ENCODE assay signal across 7 mouse cellular contexts in genomic region chr5:137649669-137650571, GRCm38 (mm10). TPM values are rescaled to one million over a fixed set of nuclear protein-coding genes. Genes with fewer than 3 reads are reported as not detected.
A peak's percentile ranks its signal among the peaks of the same experiment; 100 is the strongest.
DNase-seq lines count a peak whose midpoint lies in the region; ATAC-seq lines count a peak whose summit lies in the region.

No protein-coding gene starts in this region.

- DNase-seq in lung, postnatal 14 days: no peak
- no peak for DNase-seq in frontal cortex, adult 2 months (ENCODE audit: extremely low spot score in 1 of 2, low spot score in 1 of 2)
- DNase-seq in c-Kit-positive CD71-positive TER-119-positive erythroid progenitor cells, embryonic 14.5 days (ENCODE audit: low spot score): no peak

- peaks cover 14% of the 10 kb centered on the region for H3K27me3 ChIP-seq in lung, embryonic 16.5 days (ENCODE audit: control insufficient read depth, insufficient read depth, low read depth, low read length)
- peaks cover 25% of the 10 kb centered on the region for H3K27me3 ChIP-seq in heart, embryonic 13.5 days (replicated peaks)
- peaks cover 17% of the 10 kb centered on the region for H3K27me3 ChIP-seq in limb, embryonic 13.5 days
- peaks cover 15% of the 10 kb centered on the region for H3K27me3 ChIP-seq in stomach, embryonic 15.5 days (replicated peaks)

- 10% methylated on average over 17 of the region's 18 CpGs for WGBS in lung, embryonic 16.5 days
- 13% methylated on average over 17 of the region's 18 CpGs for WGBS in heart, embryonic 13.5 days
- 19% methylated on average over 18 of the region's 18 CpGs for WGBS in limb, embryonic 13.5 days
- WGBS in stomach, embryonic 15.5 days: 15% methylated on average over 18 of the region's 18 CpGs

- no peak overlapping the region for H3K4me3 ChIP-seq in lung, embryonic 16.5 days (ENCODE audit: low read length)
- no peak overlapping the region for H3K4me3 ChIP-seq in heart, embryonic 13.5 days
- no peak overlapping the region for H3K4me3 ChIP-seq in limb, embryonic 13.5 days
- H3K4me3 ChIP-seq in stomach, embryonic 15.5 days (replicated peaks): no peak overlapping the region

- no peaks in the 10 kb centered on the region for H3K36me3 ChIP-seq in lung, embryonic 16.5 days (ENCODE audit: control insufficient read depth, insufficient read depth, low read length)
- H3K36me3 ChIP-seq in heart, embryonic 13.5 days: peaks cover 27% of the 10 kb centered on the region
- peaks cover 28% of the 10 kb centered on the region for H3K36me3 ChIP-seq in limb, embryonic 13.5 days
- H3K36me3 ChIP-seq in stomach, embryonic 15.5 days: peaks cover 7% of the 10 kb centered on the region; the same call in 1 of the 2 replicates

- no peaks in the 10 kb centered on the region for H3K9me3 ChIP-seq in lung, embryonic 16.5 days (ENCODE audit: control insufficient read depth, low read length)
- no peaks in the 10 kb centered on the region for H3K9me3 ChIP-seq in heart, embryonic 13.5 days
- H3K9me3 ChIP-seq in limb, embryonic 13.5 days: no peaks in the 10 kb centered on the region
- H3K9me3 ChIP-seq in stomach, embryonic 15.5 days: no peaks in the 10 kb centered on the region

- no peak overlapping the region for H3K27ac ChIP-seq in lung, embryonic 16.5 days (ENCODE audit: low read length)
- H3K27ac ChIP-seq in heart, embryonic 13.5 days (replicated peaks): no peak overlapping the region
- H3K27ac ChIP-seq in limb, embryonic 13.5 days: peak overlapping the region; percentile 29; the same call in 1 of the 2 replicates
- peak overlapping the region; percentile 63; the same call in 1 of the 2 replicates for H3K27ac ChIP-seq in stomach, embryonic 15.5 days

- peaks cover 20% of the 10 kb centered on the region for H3K4me1 ChIP-seq in lung, embryonic 16.5 days (replicated peaks; ENCODE audit: control insufficient read depth, insufficient read depth, low read length)
- peaks cover 48% of the 10 kb centered on the region for H3K4me1 ChIP-seq in heart, embryonic 13.5 days
- peaks cover 49% of the 10 kb centered on the region for H3K4me1 ChIP-seq in limb, embryonic 13.5 days
- peaks cover 21% of the 10 kb centered on the region for H3K4me1 ChIP-seq in stomach, embryonic 15.5 days

- ATAC-seq in lung, embryonic 16.5 days (ENCODE audit: low read depth): no peak
- ATAC-seq in heart, embryonic 13.5 days (ENCODE audit: extremely low read depth, insufficient number of reproducible peaks, low FRiP score, low TSS enrichment): no peak
- no peak for ATAC-seq in limb, embryonic 13.5 days (ENCODE audit: low FRiP score, low read depth)
- ATAC-seq in stomach, embryonic 15.5 days (ENCODE audit: insufficient read depth, low FRiP score, low read depth): peak; percentile 61

- H3K9ac ChIP-seq in lung, embryonic 16.5 days (ENCODE audit: low read length): no peak overlapping the region
- peak overlapping the region; percentile 55 for H3K9ac ChIP-seq in heart, embryonic 13.5 days
- H3K9ac ChIP-seq in limb, embryonic 13.5 days: 0 out of 2 replicates have a peak overlapping the region, but pooled peaks have one; percentile 19
- no peak overlapping the region for H3K9ac ChIP-seq in stomach, embryonic 15.5 days

- H3K4me2 ChIP-seq in lung, embryonic 16.5 days (ENCODE audit: low read depth, low read length): peak overlapping the region; percentile 34
- peak overlapping the region; percentile 46 for H3K4me2 ChIP-seq in heart, embryonic 13.5 days
- peak overlapping the region; percentile 7; the same call in 1 of the 2 replicates for H3K4me2 ChIP-seq in limb, embryonic 13.5 days (replicated peaks)
- H3K4me2 ChIP-seq in stomach, embryonic 15.5 days: peak overlapping the region; percentile 42

RNA-seq across cellular contexts. Expression of gene Irs3, which starts 4.4 kb away (rescaled TPM):
- 0.38 TPM in 1 of 2 replicates, not detected in the other for polyA plus RNA-seq in lung, embryonic 16.5 days (2015; fragmentation: Nextera tagmentation; extraction: Ambion mirVana)
- polyA plus RNA-seq in heart, embryonic 13.5 days (2015; fragmentation: Nextera tagmentation; extraction: Ambion mirVana): 0.14 TPM in 1 of 2 replicates, not detected in the other
- polyA plus RNA-seq in limb, embryonic 13.5 days (2015; fragmentation: Nextera tagmentation; extraction: Ambion mirVana): 0.18 and 0.26 TPM in 2 replicates
- polyA plus RNA-seq in stomach, embryonic 15.5 days (2015; fragmentation: Nextera tagmentation; extraction: Ambion mirVana): 0.06 and 0.09 TPM in 2 replicates
- 0.48 and 0.86 TPM in 2 replicates for polyA plus RNA-seq in frontal cortex, adult 2 months (2012; rRNA removed)

RNA-seq across cellular contexts. Expression of gene Sap25, which starts 8.8 kb away (rescaled TPM):
- polyA plus RNA-seq in lung, embryonic 16.5 days (2015; fragmentation: Nextera tagmentation; extraction: Ambion mirVana): 9.7 and 12.4 TPM in 2 replicates
- 3.9 and 4.1 TPM in 2 replicates for polyA plus RNA-seq in heart, embryonic 13.5 days (2015; fragmentation: Nextera tagmentation; extraction: Ambion mirVana)
- 7.3 and 8.9 TPM in 2 replicates for polyA plus RNA-seq in limb, embryonic 13.5 days (2015; fragmentation: Nextera tagmentation; extraction: Ambion mirVana)
- 5.8 and 8.9 TPM in 2 replicates for polyA plus RNA-seq in stomach, embryonic 15.5 days (2015; fragmentation: Nextera tagmentation; extraction: Ambion mirVana)
- 27.8 and 34.4 TPM in 2 replicates for polyA plus RNA-seq in frontal cortex, adult 2 months (2012; rRNA removed)

RNA-seq across cellular contexts. Expression of gene Gm20605, which starts 20.9 kb away (rescaled TPM):
- 14.8 and 18.1 TPM in 2 replicates for polyA plus RNA-seq in lung, embryonic 16.5 days (2015; fragmentation: Nextera tagmentation; extraction: Ambion mirVana)
- 5.5 TPM in 2 replicates for polyA plus RNA-seq in heart, embryonic 13.5 days (2015; fragmentation: Nextera tagmentation; extraction: Ambion mirVana)
- polyA plus RNA-seq in limb, embryonic 13.5 days (2015; fragmentation: Nextera tagmentation; extraction: Ambion mirVana): 6.1 and 9.6 TPM in 2 replicates
- 6.6 and 9.4 TPM in 2 replicates for polyA plus RNA-seq in stomach, embryonic 15.5 days (2015; fragmentation: Nextera tagmentation; extraction: Ambion mirVana)
- polyA plus RNA-seq in frontal cortex, adult 2 months (2012; rRNA removed): 13.3 and 14.4 TPM in 2 replicates

RNA-seq across cellular contexts. Expression of gene Lrch4, which starts 21.0 kb away (rescaled TPM):
- 34.2 and 42.6 TPM in 2 replicates for polyA plus RNA-seq in lung, embryonic 16.5 days (2015; fragmentation: Nextera tagmentation; extraction: Ambion mirVana)
- polyA plus RNA-seq in heart, embryonic 13.5 days (2015; fragmentation: Nextera tagmentation; extraction: Ambion mirVana): 21.8 and 24.2 TPM in 2 replicates
- 34.0 and 34.3 TPM in 2 replicates for polyA plus RNA-seq in limb, embryonic 13.5 days (2015; fragmentation: Nextera tagmentation; extraction: Ambion mirVana)
- 36.0 and 38.5 TPM in 2 replicates for polyA plus RNA-seq in stomach, embryonic 15.5 days (2015; fragmentation: Nextera tagmentation; extraction: Ambion mirVana)
- 15.6 and 19.9 TPM in 2 replicates for polyA plus RNA-seq in frontal cortex, adult 2 months (2012; rRNA removed)

RNA-seq across cellular contexts. Expression of gene Fbxo24, which starts 21.1 kb away (rescaled TPM):
- polyA plus RNA-seq in lung, embryonic 16.5 days (2015; fragmentation: Nextera tagmentation; extraction: Ambion mirVana): 0.13 and 0.15 TPM in 2 replicates
- 0.12 and 0.23 TPM in 2 replicates for polyA plus RNA-seq in heart, embryonic 13.5 days (2015; fragmentation: Nextera tagmentation; extraction: Ambion mirVana)
- polyA plus RNA-seq in limb, embryonic 13.5 days (2015; fragmentation: Nextera tagmentation; extraction: Ambion mirVana): 0.19 and 0.23 TPM in 2 replicates
- 0.13 and 0.26 TPM in 2 replicates for polyA plus RNA-seq in stomach, embryonic 15.5 days (2015; fragmentation: Nextera tagmentation; extraction: Ambion mirVana)
- polyA plus RNA-seq in frontal cortex, adult 2 months (2012; rRNA removed): 0.30 and 0.36 TPM in 2 replicates

Comparison
In these comparisons a context has a peak if more than half of its experiments do, and no peak if none do; other contexts are left out.
1. H3K27ac ChIP-seq: peak in limb, embryonic 13.5 days (single experiment) and stomach, embryonic 15.5 days (single experiment); none in lung, embryonic 16.5 days (single experiment) and heart, embryonic 13.5 days (single experiment).
2. H3K9ac ChIP-seq: peak in heart, embryonic 13.5 days (single experiment) and limb, embryonic 13.5 days (single experiment); none in lung, embryonic 16.5 days (single experiment) and stomach, embryonic 15.5 days (single experiment).
3. Peak in every context shown above with its lines, with median percentiles within 50 percentile points of each other: H3K4me2 ChIP-seq.